Mouse (Mus musculus): ENCODE data around the gene Rnaseh2a. TPM values are rescaled to one million over a fixed set of nuclear protein-coding genes. Genes with fewer than 3 reads are reported as not detected.

Rnaseh2a gene
- total RNA-seq, 2 experiments from 2014 or later: 23.3 to 23.8 TPM

DNA sequence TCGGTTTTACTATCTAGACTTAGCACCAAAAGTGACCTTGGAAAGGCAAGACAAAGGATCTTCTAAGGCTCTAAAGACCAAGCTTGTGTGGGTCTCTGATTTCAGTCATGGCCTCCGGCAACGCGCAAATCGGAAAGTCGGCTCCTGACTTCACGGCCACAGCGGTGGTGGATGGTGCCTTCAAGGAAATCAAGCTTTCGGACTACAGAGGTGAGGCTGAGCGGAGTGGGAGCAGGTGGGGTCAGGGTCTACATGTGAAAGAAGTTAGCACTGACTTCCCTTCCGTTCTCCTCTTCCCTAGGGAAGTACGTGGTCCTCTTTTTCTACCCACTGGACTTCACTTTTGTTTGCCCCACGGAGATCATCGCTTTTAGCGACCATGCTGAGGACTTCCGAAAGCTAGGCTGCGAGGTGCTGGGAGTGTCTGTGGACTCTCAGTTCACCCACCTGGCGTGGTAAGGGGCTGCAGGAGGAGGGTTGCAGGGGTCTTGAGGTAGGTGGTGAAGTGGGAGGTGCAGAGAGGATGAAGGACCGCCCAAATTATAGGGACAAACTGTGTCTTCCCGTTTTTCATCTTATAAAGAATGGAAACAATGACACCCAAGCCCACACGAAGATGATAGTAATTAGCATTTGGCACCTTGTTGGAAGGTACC, 696 bp upstream of the Rnaseh2a start:
- no peak for DNase-seq
- intact Hi-C loops (cut with DNase I): no loop called here

DNA sequence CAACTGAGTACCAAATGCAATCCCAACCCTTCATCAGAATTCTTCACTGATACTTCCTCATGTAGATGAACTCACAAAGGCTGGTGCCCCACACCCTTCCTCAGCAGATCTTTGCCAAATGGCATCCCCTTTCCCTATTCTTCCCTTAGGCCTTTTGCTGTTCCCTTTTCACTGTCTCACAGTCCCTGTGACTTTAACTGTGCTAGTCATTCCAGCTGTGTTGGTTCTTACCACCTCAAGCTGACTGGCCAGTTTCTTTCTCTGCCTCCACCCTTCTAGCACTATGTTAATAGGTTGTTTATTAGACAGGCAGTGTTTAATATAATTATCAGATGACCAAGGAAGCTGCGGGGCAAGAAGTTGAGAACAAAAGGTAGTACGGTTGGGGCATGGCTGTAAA, 917 bp downstream of the Rnaseh2a start:
- no peak for DNase-seq
- intact Hi-C loops (cut with DNase I): loop anchor here (5.0 kb wide), 1 partner anchor 34 kb away; no protein-coding TSS in a partner anchor

DNA sequence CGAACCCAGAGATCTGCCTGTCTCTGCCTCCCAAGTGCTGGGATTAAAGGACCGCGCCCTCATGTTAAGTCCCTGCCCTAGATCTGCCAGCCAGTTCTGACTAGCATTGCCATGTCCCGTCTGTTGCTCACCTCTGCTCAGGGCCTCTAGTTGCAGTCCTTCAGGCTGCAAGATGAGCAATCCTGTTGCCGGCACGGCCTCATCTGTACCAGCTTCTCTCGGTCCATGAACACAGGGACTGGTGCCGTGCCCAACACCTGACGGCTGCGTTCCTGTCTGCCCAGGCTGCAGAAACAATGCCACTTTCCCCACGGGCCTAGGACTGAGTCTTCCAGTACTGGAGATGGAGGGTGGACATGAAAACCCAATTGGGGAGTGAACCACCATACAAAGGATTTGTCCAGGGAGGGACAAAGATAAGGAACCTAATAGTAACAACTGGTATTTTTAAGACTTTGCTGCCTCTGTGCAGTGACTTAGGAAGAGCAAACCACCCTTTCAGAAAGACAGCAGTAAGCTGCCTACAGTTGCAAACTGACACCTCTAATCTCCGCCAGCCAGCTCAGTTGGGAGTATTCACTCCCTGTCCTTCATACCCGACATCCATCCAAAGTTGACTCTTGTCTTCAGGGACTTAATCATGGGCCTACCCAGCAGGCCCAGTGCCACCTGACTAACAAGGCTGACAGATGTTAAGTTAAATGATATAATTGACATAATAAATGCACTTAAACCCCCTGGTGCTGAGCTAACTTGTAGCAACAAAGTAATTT, 1.8 kb downstream of the Rnaseh2a start:
- no peak for DNase-seq
- intact Hi-C loops (cut with DNase I): loop anchor here (5.0 kb wide), 1 partner anchor 35 kb away; no protein-coding TSS in a partner anchor

DNA sequence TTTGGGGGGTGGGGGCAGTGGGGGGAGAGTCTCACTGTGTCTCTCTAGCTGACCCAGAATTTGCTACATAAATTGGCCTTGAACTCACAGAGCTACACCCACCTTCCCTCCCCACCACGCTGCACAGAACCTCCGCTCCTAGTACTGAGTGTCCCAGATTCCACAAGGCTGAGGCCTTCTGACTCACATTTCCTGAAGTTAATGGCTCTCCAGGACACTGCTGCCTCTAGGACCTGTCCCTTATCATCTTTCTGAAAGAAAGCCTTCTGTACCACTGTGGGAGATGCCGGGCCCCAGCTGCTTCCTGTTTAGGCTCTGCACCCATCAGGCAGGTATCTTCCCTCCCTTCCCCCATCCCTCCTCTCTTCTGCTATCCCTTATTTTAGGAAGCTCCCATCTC, 3.0 kb downstream of the Rnaseh2a start:
- DNase-seq: no peak
- intact Hi-C loops (cut with DNase I): loop anchor here (5.0 kb wide), 1 partner anchor 36 kb away; no protein-coding TSS in a partner anchor

DNA sequence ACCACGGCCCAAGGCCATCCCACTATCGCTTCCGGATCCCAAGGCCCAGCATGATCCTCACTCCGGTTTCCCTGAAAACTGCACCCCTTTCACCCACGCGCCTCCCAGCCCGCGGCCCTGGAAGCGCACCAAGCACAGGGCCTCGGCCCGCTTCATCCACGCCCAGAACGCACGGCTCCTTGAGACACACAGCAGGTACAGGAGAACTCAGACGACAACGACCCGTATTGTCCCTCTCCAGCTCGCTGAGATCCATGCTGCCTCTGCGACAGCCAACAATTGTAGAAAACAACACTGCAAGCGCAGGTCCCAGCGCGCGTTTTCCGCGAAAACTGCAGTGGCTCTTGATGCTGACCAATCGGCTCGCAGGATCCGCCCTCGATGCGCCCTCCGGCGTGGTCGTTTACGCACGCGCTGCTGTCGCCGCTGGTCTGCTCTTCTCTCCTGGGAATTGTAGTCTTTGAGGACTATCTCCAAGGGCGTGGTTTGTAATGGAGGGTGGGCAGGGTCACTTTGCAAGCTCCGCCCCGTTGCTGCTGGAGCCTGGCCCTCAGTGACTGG, 3.8 kb downstream of the Rnaseh2a start:
- DNase-seq: peak; percentile 85 to 90
- intact Hi-C loops (cut with DNase I): loop anchor here (5.0 kb wide), 1 partner anchor 36 kb away; no protein-coding TSS in a partner anchor

DNA sequence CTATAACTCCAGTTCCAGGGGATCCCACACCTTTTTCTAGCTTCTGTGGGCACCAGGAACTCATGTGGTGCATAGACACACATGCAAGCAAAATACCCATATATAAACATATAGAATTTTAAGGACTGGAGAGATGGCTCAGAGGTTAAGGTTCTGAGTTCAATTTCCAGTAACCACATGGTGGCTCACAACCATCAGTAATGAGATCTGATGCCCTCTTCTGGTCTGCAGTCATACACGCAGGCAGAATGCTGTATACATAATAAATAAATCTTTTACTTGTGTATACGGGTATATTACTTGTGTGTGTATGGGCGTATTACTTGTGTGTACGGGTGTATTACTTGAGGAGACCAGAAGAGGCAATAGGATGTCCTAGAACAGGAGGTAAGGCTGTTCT, 5.6 kb downstream of the Rnaseh2a start:
- DNase-seq: no peak
- intact Hi-C loops (cut with DNase I): no loop called here

DNA sequence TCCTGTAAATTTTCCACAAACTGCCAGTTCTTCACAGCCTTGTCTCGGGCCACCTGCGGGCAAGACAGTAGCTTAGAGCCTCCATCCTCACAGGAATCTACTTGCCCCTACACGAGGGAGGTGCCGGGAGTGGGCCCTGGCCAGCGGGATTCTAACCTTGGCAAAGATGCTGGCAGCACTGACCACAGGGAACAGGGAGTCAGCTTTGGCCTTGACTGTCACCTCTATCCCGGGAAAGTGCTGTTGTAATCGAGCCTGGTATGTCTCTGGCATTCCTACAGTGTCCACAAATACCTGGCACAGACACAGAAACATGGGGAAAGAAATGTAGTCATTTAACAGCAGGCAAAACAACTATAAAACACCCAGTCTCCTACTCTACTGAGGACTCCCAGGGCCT, 9.8 kb downstream of the Rnaseh2a start:
- no peak for DNase-seq
- intact Hi-C loops (cut with DNase I): loop anchor here (5.0 kb wide), 1 partner anchor 93 kb away; no protein-coding TSS in a partner anchor

DNA sequence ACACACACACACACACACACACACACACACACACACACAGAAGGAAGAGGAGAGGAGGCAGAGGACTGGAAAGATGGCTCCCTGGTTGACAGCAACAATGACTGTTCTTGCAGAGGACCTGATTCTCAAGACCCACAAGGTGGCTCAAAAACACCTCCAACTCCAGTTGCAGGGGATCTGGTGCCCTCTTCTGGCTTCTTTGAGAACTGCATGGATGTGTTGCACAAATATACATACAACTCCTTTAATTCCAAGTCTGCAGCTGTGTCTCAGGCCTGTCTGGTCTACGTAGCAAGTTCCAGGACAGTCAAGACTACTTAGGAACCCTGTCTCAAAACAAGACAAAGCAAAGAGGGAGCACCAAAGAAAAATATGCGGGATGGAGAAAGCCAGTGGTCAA, 12.8 kb downstream of the Rnaseh2a start:
- intact Hi-C loops (cut with DNase I): loop anchor here (5.0 kb wide), 1 partner anchor 89 kb away; no protein-coding TSS in a partner anchor
- DNase-seq: peak in 1 of 2 experiments; percentile 44

DNA sequence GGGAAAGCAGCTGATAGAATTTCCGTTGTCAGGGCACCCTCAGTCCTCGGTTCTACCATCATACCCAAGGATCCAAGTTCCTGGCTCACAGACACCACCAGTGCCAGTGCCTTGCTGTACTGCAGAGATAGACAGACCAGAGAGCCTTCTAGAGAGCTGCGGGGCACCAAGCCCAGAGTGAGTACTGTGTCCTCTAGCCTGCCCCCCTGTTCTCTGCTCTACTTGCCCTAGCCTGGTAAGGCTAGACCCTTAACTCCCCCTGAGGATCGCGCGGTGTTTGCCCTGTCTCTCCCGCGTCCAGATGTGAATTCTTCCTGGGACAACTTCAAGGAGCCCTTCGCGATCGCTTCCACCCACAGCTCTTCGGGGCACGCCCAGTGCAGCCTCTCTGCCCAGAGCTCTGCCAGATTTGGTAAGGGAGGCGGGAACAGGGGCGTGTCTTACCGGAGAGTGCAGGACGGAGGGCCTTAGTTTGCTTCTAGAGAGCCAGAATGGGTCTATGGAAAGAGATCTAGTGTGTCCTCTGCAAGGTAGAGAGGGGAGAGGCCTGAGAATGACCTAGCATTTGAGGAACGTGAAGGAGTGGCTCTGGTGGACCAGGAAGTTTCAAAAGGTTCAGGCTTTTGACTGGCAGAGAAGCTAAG, 16.8 kb downstream of the Rnaseh2a start:
- peak in 1 of 2 experiments; percentile 39 for DNase-seq
- intact Hi-C loops (cut with DNase I): loop anchor here (5.0 kb wide), 1 partner anchor 35 kb away; no protein-coding TSS in a partner anchor

DNA sequence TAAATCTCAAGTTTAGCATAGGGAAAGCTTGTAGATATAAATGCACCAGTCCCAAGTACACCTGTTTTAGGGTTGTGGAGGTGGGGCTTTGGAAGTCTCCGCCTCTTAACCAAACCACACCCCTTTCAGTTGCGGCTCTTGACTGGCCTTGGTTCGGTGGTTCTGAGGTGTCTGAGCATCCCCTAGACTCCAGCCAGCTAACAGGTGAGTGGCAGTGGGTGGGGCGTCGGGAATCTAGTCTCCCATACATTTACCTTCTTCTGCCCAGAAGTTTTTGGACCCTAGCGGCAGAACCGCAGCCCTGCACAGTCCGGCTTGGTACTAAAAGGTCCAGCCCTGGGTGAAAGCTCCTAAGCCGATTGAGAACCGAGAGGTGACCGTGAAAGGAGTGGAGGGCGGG, 19.8 kb downstream of the Rnaseh2a start:
- intact Hi-C loops (cut with DNase I): loop anchor here (5.0 kb wide), 1 partner anchor 32 kb away; no protein-coding TSS in a partner anchor
- no peak for DNase-seq

DNA sequence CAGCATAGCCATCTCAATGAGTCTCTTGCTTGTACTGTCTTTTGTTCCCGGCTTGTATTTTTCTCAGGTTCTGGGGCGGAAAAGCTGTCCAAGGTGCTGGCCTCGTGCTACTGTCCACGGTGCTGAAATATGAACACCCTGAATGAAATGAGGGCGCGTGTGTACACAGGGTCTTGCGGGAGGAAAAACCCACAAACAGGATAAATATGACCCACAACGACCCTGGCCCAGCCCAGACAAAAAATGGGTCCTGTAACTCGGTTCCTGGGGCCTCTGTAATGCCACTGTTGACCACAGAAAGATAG, 22.4 kb downstream of the Rnaseh2a start:
- no peak for DNase-seq
- intact Hi-C loops (cut with DNase I): no loop called here

DNA sequence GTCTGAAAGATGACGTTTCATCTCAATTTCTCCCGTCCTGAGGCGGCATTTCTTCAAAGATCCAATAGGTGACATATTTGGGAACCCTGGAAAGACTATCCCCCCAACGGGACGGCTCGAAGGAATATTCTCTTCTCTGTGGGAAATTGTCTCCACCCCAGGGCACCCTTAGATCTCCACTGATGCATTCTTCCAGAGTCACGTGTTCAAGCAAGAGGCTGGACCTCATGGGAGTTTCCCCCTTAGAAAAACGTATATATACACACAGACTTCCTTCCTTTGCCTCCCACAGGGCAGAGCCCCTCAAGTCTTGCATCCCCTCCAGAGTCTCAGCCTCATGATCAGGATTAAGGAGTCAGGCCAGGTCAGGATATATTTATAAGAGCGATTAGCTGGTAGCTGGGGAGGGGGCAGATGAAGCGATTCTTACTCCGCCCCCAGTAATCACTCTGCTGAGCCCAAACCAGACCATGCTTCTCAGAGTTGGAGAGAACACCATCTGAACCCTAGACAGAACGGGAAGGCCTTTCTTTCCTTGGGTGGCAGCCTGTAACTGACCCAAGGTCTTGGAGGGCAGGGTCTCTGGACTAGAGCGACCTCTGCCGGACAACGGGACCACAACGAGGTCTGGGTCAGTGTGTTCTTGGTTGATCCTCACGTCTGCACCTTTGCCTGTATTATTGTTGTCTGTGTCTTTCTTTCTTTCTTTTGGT, 22.9 kb downstream of the Rnaseh2a start, which contains the start of gene Rtbdn:
Gene Rtbdn, plus strand, starts transcription at position 464 of the 713 bp plus-strand sequence.
- intact Hi-C loops (cut with DNase I): no loop called here
- DNase-seq: no peak

DNA sequence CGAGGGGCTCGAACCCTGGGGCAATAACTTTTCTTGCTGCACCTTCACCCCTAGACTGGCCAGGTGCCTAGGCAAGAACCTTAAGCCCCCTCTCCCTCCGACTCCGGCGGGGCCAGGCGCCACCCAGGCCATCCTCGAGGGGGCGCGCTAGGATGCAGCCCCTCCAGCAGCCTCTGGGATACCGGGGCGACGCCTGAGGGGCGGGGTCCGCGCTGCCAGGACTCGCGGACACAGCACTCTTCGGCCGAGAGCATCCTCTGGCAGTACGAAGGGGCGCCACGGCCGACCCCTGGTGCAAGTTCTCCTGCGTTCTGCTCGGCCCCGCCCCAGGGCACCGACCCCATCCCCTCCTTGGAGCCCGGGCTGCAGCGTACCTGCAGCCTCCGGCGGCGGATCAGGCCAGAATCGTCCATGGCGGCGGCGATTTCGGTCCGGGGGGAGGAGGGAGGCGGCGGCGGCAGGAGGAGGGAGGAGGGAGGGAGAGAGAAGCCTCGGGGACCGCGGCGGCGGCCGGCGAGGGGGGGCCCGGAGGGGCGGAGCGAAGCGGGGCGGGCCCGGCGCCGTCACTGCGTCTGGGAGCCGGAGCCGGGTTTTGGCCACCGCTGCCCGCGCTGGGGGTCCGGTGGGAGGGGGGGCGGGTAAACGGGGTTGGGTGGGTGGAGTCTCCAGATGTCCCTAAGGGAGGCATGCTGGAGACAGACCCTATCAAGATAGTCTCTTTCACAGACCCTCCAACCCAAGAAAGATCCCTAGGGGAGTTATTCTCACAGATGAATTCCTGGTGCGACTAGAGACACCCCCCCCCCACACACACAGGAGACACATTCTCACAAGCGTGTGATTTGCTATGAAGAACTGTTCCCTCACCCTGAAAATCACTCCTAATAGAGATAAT, 23.7 kb downstream of the Rnaseh2a start:
- DNase-seq: no peak
- intact Hi-C loops (cut with DNase I): loop anchor here (2.0 kb wide), 1 partner anchor 45 kb away; the partner anchor contains the start of gene Hook2

DNA sequence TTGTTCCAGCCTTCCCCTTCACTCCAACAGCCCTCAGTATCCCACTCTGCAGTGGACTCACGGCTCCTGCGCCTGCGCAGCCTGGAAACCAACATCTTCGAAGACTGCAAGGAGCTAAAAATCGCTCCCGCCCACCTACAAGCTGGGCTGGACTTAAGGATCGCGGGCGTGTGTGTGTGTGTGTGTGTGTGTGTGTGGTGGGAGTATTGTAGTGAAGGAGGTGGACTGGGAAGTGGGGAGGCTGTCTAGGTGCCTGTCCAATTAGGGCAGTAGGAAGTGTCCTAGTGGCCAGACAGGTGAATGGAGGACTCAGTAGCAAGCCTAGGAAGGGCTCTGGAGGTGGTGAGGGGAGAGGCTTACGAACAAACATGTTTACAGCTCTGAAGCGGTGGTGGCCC, 24.3 kb downstream of the Rnaseh2a start:
- intact Hi-C loops (cut with DNase I): loop anchor here (2.0 kb wide), 1 partner anchor 46 kb away; the partner anchor contains the start of gene Hook2
- no peak for DNase-seq

DNA sequence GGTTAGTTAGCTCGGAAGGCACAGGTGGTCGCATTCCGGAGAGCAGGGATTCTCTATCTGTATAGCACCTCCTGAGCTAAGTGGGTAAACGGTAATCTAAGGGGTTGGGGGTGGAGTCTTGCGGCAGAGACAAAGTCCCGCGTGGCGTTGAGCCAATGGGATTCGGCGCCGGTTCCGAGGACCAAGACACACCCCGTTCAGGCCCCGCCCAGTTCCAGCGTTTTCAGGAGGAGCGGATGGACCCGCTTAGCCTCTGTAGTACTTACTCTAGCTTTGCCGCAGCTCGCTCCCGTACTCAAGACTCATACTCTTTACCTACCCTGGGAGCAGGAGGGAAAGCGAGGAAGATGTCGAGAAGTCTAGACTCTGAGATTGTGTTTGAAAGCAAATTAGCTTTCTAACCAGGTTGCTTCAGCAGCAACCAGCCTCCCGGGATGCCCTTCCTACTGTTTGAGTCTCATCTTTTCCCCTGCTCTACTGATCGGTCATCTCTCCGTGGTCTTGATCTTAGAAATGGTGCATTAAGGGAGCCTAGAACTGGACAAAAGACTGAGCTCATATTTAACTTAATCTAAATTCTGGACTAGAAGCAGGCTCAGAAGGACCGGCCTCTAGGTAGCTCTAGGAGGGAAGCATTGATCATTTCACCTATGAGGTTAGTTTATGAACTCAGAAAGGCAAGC, 24.9 kb downstream of the Rnaseh2a start:
- no peak for DNase-seq
- intact Hi-C loops (cut with DNase I): loop anchor here (2.0 kb wide), 1 partner anchor 46 kb away; the partner anchor contains the start of gene Hook2

DNA sequence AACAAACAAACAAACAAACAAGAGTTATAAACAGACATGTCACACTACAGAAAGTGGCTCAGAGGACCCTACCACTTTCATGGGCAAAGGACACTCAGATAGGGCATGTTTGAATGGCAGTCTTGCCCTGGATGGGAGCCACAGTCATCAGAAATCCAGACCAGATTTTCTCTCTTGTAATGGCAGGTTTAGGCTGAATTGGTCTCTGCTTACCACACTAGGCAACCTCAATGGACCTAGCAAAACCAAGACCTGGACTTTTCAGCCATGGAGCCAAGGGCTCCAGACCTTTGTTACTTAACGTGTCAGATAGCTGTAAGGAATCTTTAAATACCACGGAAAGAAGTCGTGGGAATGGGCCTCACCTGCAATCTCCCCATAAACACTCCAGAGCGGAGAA, 25.9 kb downstream of the Rnaseh2a start:
- no peak for DNase-seq
- intact Hi-C loops (cut with DNase I): loop anchor here (2.0 kb wide), 1 partner anchor 47 kb away; the partner anchor contains the start of gene Hook2

DNA sequence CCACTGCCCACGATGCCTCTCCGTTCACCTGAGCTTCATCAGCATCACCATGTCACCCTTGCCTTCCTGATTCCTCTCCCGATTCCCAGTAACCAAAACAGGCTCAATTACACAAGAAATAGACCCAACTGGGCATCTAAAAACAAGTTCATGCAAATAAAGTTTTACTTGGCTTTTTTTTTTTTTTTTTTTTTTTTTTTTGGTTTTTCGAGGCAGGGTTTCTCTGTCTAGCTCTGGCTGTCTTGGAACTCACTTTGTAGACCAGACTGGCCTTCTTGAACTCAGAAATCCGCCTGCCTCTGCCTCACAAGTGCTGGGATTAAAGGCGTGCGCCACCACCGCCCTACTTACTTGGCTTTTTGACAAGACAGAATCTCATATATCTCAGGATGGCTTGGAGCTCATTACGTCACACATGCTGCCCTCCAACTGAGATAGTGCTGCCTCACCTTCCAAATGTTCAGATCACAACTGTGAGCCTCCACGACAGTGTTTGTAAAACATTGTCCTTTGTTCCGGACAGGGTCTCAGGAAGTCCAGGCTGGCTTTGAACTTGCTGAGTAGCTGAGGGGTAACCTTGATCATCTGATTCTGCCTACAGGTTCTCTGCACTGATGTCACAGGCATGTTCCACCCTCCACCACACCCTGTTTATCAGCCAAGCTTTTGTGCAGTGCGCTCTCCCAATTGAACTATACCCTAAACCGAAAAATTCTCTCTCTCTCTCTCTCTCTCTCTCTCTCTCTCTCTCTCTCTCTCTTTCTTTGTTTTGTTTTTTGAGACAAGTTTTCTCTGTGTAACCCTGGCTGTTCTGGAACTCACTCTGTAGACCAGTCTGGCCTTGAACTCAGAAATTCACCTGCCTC, 31.7 kb downstream of the Rnaseh2a start:
- DNase-seq: no peak
- intact Hi-C loops (cut with DNase I): no loop called here

Measured in gastrocnemius, postnatal 36 days (tissue).